Mouse (Mus musculus): ENCODE measurements around the gene Twf2.

The Twf2 gene

DNA sequence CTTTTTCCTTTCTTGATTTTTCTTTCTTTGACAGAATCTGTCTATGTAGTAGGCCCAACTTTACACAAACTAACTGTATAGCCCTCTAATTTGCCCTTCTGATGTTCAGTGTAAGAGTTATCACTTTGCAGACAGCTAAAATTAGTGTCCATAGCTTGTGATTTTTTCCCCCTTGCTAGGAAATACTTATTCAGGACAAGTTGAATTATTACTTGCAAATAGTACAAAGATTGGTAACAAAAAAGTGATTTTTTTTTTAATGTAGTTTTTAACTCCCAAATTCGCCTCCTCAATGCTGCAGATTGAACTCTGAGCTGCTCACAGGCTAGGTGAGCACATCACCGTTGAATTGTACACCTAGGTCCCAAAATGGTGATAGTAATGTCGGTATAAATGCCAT lies 22.9 kb upstream of the Twf2 start:
- no peak for DNase-seq

DNA sequence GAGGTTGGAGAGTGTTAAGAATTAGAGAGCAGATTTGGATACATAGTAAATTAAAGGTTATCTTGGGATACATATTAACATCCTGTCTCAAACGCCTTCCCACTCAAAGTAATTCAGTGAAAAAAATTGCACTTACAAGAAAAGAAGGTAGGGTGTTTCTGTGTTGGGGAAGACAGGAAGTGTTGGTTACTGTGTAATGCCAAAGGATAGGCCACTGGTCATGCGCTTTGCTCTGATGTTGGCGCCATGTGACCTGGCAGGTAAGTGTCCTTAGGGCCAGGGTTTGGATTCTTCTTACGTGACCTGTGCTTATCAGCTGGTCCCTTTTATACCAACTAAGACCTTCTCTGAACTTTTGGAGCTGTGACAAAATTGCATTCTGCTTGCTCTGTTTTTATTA lies 20.8 kb upstream of the Twf2 start:
- DNase-seq: no peak

DNA sequence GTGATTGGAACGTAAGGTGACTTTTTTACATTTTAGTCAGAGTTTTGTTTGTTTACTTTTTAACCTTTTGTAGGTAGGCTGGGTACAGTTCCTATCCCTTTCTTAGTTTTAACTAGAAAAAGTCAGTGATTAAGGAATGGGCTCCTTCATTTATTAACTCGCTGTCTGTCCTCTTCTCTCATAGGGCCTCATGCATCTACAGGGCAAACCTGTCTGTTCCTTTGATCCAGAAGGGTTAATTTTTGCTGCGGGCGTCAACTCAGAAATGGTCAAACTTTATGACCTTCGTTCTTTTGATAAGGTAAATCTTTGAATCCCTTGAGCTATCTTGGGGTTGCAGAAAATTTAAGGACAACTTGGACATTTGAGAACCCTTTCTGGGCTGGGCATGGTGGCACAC lies 18.9 kb upstream of the Twf2 start:
- DNase-seq: no peak

DNA sequence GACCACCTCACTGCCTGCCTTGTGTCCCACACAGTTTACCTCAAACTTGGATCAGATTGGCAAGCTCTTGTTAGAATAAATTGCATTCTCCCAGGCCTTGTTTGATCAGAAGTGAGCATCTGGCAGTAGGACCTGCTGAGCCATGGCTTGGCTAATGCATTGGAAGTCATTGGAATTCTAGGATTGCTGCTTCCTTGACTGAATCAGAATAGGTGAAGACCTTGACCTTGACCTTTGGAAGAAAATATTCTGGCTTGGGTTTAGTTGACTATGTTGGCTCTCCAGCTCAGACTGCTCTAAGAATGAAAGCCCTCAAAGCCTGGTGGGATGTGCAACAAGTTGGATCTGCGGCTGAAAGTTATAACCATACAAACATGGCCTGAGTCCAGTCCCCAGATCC lies 11.6 kb upstream of the Twf2 start:
- DNase-seq: no peak

DNA sequence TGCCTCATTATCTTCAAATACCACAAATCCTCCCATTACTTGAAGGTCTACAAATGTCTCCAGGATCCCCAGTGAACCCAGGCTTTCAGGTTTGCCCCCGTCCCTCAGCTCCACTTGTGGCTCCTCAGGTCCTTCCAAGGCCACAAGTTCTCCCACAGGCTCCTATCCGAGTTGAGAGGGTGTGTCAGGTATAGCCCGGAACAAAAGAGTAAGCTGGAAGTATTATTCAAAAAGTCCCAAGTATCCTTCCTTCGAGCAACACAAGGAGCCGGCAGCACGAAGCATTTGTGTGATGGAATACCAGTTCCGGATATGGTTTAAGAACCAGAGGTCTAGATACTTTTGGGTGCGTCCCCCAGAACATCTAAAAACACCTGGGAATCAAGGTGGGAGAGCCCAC lies 10.9 kb upstream of the Twf2 start:
- DNase-seq: no peak

DNA sequence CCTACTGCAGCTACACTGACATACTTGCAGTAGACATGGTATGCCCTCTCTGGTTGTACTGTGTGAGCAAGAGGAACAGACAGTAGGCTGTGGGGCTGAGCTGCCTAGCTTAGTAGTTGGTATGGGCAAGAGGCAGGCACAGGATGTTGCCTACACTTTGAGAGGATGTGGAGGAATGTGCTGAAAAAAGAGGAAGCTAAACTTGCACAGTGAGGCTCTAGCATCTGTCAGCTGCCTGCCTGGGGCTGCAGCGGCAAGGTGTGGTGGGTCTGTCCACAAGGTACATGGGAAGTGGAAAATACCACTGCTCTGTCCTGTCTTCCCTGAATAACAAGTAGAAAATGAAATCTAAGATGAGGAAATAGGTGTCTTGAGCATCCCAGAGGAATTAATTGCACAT lies 9.9 kb upstream of the Twf2 start:
- DNase-seq: no peak

DNA sequence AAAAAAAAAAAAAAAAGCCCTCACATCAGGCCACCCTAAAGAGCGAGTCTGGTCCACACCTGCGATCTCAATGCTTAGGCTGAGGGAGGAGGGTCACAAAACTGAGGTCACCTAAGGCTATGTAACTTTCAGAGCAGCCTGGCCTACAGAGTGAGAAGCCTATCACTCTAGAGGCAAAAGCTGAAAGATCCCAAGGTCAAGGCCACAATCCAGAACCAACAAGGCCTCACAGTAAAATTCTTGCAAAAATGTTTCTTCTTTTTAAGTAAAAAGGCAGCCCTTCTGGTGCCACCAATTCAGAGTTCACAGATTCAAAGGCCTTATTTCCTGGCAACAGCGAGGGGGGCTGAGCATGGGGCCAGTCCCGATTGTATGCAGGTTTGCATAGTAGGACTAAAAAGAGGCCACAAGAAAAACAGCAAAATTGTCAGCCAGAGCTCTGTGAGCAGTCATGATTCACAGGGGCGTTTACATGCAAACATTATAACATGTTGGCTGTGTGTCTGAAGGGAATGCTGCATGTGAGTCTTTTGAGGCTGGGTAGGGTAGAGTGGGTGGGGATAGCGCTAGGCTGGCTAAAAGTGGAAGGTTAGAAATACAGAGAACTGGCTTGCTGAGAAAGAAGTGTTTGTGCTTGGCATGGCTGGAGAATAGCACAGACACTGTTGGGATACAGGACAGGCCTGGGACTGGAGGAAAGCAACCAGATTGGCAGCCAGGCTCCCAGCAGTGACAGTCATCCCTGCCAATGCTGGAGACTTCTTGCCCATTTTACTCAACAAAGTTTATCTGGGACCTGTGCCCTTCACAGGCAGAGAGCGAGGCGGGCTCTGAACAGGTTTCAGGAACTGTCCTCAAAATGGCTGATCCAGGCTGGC lies 8.7 kb upstream of the Twf2 start:
- DNase-seq: no peak

DNA sequence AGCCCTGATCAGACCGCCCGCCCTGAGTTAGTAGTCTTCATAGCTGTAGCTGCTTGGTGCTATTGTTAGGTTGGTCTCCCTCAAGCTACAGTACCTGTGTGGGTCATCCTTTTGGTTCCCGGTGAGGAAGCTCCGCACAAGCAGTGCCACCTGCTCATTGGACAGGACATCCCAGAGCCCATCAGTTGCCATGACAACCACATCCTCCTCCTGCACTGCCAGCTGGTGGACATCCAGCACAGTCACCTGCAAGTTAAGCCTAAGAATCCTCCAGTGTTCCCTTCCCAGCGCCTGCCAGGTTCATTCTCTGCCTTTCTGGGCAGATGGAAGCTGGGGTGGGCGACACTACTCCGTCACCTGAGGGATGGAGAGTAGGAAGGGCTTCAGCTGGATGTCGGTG lies 7.2 kb upstream of the Twf2 start:
- DNase-seq: no peak

DNA sequence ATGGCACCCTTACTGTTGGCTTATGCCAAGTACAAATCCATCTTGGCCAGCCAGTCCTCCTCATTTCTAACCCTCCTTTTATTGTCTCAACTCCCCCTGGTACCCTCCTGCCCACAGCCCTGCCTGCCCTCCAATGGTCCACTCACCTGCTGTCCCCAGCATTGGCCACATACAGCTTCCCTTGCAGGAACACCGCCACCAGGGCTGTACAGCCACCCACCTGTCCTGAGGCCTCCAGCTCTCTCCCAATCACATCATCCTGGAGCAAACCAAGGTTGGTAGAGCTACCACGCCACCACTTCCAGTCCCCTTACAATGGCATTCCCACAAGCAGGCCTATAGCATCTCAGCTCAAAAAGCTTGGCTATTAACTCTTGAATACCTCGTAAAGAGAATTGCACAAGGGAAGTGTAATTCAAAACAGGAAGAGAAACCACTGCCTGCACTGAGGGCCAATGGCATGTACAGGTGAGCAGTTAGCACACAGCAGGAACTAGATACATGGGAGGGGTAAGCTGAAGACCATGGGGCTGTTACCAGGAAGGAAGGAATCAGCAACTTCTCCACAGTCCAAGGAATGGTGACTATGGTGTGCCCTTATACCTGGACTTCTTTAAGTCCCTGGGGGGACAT lies 5.7 kb upstream of the Twf2 start:
- no peak for DNase-seq

DNA sequence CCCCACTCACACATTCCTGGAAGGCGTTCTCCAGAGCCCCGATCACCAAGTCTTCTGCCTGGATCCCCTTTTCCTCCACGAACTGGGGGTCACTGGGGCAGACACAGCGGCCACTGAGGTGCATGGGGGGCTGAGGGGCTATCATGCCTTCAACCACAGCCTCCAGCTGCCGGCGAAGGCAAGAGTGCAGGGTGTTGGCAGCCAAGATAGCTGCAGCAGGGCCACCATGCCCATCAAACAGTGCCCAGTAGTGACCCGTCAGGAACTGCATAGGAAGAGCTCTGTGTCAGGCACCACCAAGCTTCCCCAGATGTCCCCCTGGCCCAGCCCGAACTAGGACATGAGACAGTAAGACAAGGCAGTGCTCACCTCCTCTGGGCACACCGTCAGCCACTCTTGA lies 5.2 kb upstream of the Twf2 start:
- DNase-seq: no peak

DNA sequence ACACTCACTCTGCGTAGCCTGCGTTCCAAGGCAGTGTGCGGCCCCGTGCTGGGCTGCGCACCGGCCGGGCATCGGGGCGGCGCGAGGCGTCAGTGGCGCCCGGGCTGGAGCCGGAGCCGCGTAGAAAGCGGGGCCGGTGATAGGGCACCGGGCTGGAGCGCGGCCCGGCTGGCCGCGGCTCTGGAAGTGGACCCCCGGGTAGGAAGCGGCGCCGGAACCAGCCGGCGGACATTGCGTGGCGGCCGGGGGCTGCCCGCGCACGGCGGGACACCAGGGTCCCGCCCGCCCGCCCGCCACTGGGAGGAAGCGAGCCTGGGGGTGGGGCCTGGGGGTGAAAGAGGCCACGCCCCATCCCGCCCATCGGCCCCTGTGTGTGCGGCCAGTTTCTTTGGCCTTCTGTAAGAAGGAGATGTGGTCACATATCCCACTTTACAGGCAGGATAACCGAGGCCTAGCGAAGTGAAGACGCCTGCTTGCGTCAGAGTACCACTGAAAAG lies 3.9 kb upstream of the Twf2 start:
- peak; percentile 87 for DNase-seq

DNA sequence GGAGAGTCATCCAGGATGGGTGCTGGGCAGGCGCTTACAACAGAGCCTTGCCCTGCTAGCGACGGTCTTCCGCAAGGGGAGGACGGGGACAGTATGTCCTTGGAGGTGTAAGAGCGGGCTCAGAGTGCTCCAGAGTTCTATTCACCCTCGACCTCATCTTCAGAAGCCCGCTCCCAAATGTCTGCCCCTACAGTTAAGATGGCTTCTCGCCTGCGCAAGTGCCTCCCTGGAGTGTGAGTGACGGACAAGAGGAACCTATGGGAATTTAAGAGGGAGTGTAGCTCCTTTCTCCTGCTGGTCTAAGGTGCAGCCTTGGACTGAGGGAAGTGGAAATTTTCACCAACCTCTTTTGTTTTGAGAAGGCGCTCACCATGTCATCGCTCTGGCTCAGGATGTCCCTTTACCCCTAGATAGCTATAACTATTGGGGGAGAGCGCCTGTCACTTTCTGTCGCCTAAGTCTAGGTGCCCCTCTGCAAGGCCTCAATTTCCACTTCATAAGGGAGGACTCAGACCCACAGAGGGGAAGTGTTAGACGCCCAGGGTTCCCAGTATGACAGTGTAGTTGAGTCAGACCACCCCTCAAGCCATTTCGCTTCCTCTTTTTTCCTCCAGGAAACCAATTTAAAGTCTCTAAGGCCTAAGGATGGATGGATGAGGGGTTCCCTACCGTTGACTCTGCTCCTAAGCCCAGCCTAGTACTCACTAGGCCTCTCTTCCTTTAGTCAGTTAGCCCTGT lies 3.2 kb upstream of the Twf2 start, which contains the start of gene Ppm1m:
TSS of gene Ppm1m (minus strand) at position 212 of the 738 bp plus-strand sequence.
- no peak for DNase-seq

DNA sequence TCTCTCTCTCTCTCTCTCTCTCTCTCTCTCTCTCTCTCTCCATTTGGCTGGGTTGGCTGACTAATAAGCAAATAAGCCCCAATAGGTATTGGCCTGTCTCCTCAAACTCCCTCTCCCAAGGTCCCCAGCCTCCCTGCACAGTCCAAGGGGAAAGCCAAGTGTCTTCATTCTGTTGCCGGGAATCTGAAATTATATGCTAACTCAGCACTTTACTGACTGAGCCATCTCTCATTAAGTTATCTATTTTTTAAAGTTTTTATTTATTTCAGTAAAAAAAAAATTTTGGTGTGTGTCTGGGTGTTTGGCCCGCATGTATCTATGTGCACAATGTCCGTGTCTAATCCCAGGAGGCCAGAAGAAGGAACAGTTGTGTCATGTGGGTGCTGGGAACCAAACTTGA lies 1.0 kb upstream of the Twf2 start:
- DNase-seq: no peak

DNA sequence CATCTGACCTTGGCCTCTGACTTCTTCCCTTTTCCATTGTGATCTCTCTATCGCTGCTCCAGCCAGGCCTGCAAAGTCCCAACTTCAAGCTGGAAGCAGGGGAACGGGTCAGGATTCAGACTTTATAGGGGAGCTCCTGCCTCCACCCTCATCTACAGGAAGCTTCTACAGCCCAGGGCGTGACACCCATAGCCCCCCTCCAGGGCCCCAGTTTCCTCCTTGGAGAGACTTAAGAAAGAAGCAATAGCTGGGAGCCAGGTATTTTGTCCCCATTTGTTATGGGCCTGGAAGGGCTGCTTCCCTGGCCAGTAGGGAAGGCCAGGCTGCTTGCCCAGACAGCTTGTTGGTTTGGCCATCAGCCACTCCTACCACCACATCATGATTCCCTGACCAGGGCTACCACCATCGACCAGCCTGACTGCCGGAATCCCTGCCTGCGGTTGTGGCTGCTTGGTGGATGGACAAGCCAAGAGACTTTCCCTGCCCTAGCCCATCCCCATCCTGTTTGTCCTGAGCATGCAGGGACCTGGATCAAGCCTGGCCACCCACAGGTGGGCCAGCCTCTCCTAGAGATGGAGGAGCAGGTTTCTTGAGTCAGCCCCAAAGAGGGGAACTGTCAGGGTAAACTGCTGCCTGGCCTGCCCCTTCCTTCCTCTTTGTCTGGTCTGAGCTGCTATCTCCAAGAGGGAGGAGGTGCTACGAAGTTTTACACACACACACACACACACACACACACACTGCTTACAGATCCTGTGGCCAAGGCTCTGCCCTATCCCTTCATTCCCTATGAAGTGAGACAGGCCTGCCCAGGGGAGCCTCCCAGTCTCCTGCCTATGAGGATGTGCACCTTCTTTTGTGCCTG lies 1.3 kb downstream of the Twf2 start:
- peak; percentile 30 for DNase-seq

DNA sequence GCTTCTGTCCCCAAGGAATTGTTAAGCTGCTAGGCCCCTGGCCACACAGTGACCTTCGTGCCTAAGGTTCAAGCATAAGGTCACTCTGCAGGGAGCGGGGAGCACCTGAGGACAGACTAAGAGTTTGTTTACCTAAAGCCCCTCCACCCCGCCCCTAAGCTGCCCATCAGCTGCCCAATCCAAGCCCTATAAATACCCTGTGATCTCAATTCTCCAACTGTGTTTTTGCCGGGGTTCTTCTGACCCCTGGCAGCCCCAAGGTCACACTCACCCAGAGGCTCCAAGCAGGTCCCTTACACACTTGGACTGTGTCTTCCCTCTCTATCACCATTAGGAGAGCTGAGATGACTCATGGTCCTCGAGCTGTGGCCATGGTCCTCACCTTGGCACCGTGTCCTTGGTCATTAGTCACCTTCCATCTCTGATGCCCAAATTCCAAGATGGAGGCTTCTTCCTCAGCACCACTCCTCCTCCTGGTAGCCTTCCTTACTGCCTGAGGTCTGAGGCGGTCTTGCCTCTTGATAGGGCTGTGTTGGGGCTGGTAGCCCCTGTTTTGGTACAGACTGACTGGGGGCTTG lies 2.9 kb downstream of the Twf2 start:
- no peak for DNase-seq

DNA sequence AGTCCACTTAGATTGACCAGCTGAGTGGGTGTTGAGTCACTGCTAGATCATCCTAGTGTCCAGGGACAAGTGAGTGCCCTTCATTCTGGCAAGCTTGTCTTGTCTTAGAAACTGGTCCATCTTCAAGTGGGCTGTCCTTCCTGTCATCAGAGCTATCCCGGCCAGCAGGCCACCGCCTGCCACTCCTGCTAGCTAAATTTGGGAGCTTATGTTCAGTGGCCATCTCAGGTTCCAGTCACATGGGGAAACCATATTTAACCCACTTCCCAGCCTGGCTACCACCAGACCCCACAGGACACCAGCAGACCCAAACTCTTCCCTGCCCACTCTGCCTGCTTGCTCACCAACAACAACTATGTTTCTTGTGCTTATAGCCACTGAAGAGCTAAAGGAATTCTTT lies 3.6 kb downstream of the Twf2 start:
- DNase-seq: no peak

DNA sequence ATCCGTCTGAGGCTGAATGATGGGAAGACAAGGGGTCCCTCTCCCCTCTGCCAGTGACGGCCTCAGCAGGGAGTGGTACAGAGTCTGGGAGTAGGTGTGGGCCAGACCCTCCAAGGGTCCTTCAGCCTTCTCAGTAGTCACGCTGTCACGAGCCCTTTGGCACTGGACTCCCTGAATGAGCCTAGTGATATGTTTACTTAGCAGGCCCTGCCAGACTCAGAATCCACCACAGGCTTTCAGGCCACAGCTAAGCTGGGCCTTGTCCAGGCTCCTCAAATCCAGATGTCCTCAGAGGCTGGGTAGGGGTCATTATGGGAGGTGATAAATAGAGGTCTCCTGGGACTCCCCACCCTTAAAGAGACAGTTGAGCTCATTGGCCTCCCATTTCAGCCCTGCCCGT lies 5.3 kb downstream of the Twf2 start:
- DNase-seq: no peak

DNA sequence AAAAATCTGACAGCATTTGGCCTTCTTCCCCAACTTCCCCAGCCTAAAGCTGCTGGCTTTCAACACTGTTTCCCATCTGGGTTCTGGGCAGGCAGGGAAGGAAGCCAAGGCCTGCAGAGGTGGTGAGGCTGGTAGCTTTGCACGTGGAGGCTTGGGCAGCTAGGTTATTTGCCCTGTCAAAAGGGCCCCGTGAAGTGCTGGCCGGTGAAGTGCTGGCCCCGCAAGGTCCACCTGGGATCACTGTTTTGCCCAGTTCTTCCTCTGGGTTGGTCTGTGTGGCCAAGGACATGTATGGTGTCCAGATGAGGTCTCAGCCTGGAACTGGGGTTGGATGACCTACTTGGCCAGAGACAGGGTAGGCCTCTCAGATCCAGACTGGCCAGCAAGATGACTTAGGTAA lies 7.0 kb downstream of the Twf2 start:
- DNase-seq: no peak

DNA sequence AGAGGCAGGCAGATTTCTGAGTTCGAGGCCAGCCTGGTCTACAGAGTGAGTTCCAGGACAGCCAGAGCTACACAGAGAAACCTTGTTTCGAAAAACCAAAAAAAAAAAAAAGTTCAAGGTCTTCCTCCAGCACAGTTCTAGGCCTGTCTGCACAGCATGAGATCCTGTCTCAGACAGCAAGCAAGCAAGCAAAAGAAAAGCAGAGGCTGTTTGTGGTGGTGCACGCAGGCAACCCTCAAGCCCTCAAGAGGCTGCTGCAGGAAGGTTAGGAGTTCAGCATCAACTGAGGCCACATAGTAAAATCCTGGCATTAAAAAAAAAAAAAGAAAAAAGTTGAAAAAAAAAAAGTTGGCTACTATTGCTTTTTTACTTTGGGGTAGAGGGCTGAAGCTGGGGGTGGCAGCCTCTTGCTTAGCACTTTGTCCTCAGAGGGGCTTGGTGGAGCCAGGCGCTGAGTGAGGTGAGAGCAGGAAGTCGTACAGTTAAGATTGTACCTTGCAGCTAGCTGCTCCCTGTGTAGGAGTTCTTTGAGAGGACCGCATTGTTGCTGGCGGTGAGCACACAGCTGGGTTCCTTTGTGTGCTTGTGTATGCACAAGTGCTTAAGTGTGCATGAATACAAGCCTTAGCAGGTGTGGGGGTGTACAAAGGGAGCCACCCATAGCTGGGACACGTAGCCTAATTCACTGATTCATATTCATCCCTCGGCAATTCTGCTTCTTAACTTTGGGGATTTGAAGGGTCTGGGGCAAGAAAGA lies 8.1 kb downstream of the Twf2 start:
- no peak for DNase-seq

DNA sequence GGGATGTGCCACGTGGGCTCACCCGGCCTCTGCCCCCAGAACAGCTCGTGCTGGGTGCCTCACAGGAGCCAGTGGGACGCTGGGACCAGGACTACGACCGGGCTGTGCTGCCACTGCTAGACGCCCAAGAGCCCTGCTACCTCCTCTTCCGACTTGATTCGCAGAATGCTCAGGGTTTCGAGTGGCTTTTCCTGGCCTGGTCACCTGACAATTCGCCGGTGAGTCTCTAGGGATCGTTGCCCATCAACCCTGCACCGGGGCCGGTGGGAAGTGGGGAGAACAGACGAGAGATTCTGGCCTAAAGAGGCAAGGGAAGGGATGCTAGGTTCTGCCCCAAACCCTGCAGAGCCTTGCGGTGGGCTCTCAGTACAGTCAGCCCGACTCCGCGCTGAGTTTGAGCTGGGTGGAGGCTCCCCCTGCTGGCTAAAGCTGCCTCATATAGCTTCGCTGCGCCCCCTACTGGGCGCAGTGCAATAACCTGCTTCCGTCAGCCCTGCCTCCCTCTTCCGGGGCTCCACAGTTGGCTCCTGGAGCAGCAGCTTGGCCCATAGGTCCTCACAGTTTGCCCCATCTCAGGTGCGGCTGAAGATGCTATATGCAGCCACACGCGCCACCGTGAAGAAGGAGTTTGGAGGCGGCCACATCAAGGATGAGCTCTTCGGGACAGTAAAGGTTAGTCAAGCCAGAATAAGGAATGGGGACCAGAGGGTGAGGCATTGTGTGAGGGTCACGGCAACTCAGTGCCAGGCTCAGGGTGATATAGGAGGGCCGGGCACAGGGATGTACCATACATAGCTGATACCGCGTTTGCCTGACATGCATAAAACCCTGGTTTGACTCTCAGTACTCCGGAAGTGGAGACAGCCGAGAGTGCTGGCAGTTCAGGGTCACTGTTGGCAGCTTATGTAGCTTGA lies 9.0 kb downstream of the Twf2 start:
- DNase-seq: peak; percentile 92

DNA sequence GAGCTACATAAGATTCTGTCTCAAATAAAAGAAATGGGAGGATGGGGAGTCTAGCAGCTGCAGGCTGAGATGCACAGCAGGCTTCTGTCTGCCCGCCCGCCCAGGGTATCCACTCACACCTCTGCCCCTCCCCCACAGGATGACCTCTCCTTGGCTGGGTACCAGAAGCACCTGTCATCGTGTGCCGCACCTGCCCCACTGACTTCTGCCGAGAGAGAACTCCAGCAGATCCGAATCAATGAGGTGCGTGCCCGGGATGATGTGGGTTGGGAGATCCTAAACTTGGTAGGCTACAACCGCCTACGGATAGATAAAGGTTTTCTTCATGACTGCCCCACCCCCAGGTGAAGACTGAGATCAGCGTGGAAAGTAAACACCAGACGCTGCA lies 9.7 kb downstream of the Twf2 start:
- DNase-seq: no peak

Measured in lung, postnatal 14 days (tissue).